Mouse (Mus musculus) MEL (cell line): ENCODE results near the gene Antxr1. TPM values are rescaled to one million over a fixed set of nuclear protein-coding genes. Genes with fewer than 3 reads are reported as not detected.

ENCODE experiments used
- DNase-seq: peaks from one replicate; pipeline ENCODE4 v3.0.0; 2011; ENCODE audit warnings: low read depth, low spot score
- H3K27ac ChIP-seq: 2 replicates; pipeline ENCODE4 v1.5.1; 2012; ENCODE audit warnings: low read depth, mild to moderate bottlenecking, control low read depth, low read length, moderate library complexity; ENCODE audit not compliant: control insufficient read depth
- H3K27me3 ChIP-seq, 2 experiments: fragments of 150-350 bp in 1 of 2; sonication (generic) in 1 of 2; 2 replicates each; pipeline ENCODE4 v1.6.1; 2012; ENCODE audit warnings: low read length in 2 of 2, mild to moderate bottlenecking in 2 of 2, improper control_type of control experiment in 1 of 2, moderate library complexity in 1 of 2; ENCODE audit not compliant: insufficient read depth in 2 of 2, control insufficient read depth in 1 of 2
- H3K36me3 ChIP-seq, 2 experiments: 2 replicates each; pipeline ENCODE4 v1.6.1; 2012 to 2014; ENCODE audit warnings: low read length in 2 of 2, improper control_type of control experiment in 1 of 2, inconsistent platforms in 1 of 2, mild to moderate bottlenecking in 1 of 2; ENCODE audit not compliant: insufficient read depth in 2 of 2, control insufficient read depth in 1 of 2
- H3K4me1 ChIP-seq, 2 experiments: fragments of 150-350 bp in 1 of 2; sonication (generic) in 1 of 2; 2 replicates each; pipeline ENCODE4 v1.6.1; 2012; ENCODE audit warnings: low read length in 2 of 2, improper control_type of control experiment in 1 of 2, mild to moderate bottlenecking in 1 of 2; ENCODE audit not compliant: insufficient read depth in 2 of 2, control insufficient read depth in 1 of 2
- H3K4me3 ChIP-seq, 2 experiments: fragments of 150-350 bp in 1 of 2; sonication (generic) in 1 of 2; 2 replicates each; pipeline ENCODE4 v1.5.1; 2012; ENCODE audit warnings: low read depth in 2 of 2, low read length in 2 of 2, mild to moderate bottlenecking in 2 of 2, moderate library complexity in 2 of 2, control low read depth in 1 of 2, improper control_type of control experiment in 1 of 2; ENCODE audit not compliant: control insufficient read depth in 1 of 2, insufficient read depth in 1 of 2
- H3K79me2 ChIP-seq: 2 replicates; pipeline ENCODE4 v1.6.1; 2012; ENCODE audit warnings: mild to moderate bottlenecking, low read length, moderate library complexity; ENCODE audit not compliant: control insufficient read depth, poor library complexity, insufficient read depth
- H3K9ac ChIP-seq: 2 replicates; pipeline ENCODE4 v1.6.1; 2012; ENCODE audit warnings: low read depth, mild to moderate bottlenecking, control low read depth, low read length, moderate library complexity; ENCODE audit not compliant: control insufficient read depth, poor library complexity, severe bottlenecking
- H3K9me3 ChIP-seq: fragments of 150-350 bp; sonication (generic); replicated peaks from 2 replicates; pipeline ENCODE4 v1.6.1; 2012; ENCODE audit warnings: mild to moderate bottlenecking, low read length, improper control_type of control experiment, moderate library complexity; ENCODE audit not compliant: insufficient read depth
- BHLHE40 ChIP-seq: IDR thresholded peaks from 2 replicates; pipeline ENCODE4 v1.6.1; 2012; ENCODE audit warnings: low read depth, mild to moderate bottlenecking, inconsistent platforms, low read length, improper control_type of control experiment, borderline replicate concordance
- CTCF ChIP-seq, 3 experiments: IDR thresholded peaks in 2 of 3; conservative IDR thresholded peaks in 1 of 3; 2 replicates each; pipeline ENCODE4 v1.5.1; 2011 to 2012; ENCODE audit warnings: low read length in 3 of 3, low read depth in 2 of 3, mild to moderate bottlenecking in 2 of 3, improper control_type of control experiment in 1 of 3, inconsistent platforms in 1 of 3, mixed read lengths in 1 of 3, moderate library complexity in 1 of 3; ENCODE audit not compliant: control insufficient read depth in 1 of 3, insufficient read depth in 1 of 3, poor library complexity in 1 of 3, severe bottlenecking in 1 of 3
- EP300 ChIP-seq, 2 experiments: IDR thresholded peaks; 2 replicates each; pipeline ENCODE4 v1.6.1; 2011; ENCODE audit warnings: improper control_type of control experiment in 2 of 2, low read length in 2 of 2, low read depth in 1 of 2, mild to moderate bottlenecking in 1 of 2
- GABPA ChIP-seq: IDR thresholded peaks from 2 replicates; pipeline ENCODE4 v1.6.1; 2012; ENCODE audit warnings: low read depth, mild to moderate bottlenecking, inconsistent platforms, low read length, improper control_type of control experiment, moderate library complexity
- GATA1 ChIP-seq: IDR thresholded peaks from 2 replicates; pipeline ENCODE4 v1.6.1; 2011; ENCODE audit warnings: low read depth, low read length, improper control_type of control experiment
- JUND ChIP-seq: IDR thresholded peaks from 2 replicates; pipeline ENCODE4 v1.6.1; 2011; ENCODE audit warnings: low read depth, mild to moderate bottlenecking, improper control_type of control experiment, low read length
- MAFK ChIP-seq: IDR thresholded peaks from 2 replicates; pipeline ENCODE4 v1.6.1; 2011; ENCODE audit warnings: low read depth, mild to moderate bottlenecking, low read length, improper control_type of control experiment, borderline replicate concordance
- MYB ChIP-seq: IDR thresholded peaks from 2 replicates; pipeline ENCODE4 v1.6.1; 2011; ENCODE audit warnings: mild to moderate bottlenecking, low read depth, low read length, improper control_type of control experiment
- NRF1 ChIP-seq: IDR thresholded peaks from 2 replicates; pipeline ENCODE4 v1.6.1; 2014; ENCODE audit warnings: low read depth, mild to moderate bottlenecking, inconsistent platforms, low read length, improper control_type of control experiment, moderate library complexity; ENCODE audit not compliant: poor library complexity, insufficient read depth, severe bottlenecking
- SMC3 ChIP-seq: IDR thresholded peaks from 2 replicates; pipeline ENCODE4 v1.6.1; 2011; ENCODE audit warnings: low read depth, low read length, improper control_type of control experiment
- TAL1 ChIP-seq: IDR thresholded peaks from 2 replicates; pipeline ENCODE4 v1.6.1; 2012; ENCODE audit warnings: mild to moderate bottlenecking, inconsistent platforms, low read length, moderate library complexity, mixed read lengths
- TBP ChIP-seq: IDR thresholded peaks from 2 replicates; pipeline ENCODE4 v1.8.0; 2011; ENCODE audit warnings: low read depth, low read length, improper control_type of control experiment
- TCF12 ChIP-seq: IDR thresholded peaks from 2 replicates; pipeline ENCODE4 v1.6.1; 2014; ENCODE audit warnings: low read depth, mild to moderate bottlenecking, inconsistent platforms, low read length, improper control_type of control experiment, moderate library complexity
- UBTF ChIP-seq: IDR thresholded peaks from 2 replicates; pipeline ENCODE4 v1.6.1; 2012; ENCODE audit warnings: low read depth, mild to moderate bottlenecking, inconsistent platforms, low read length, improper control_type of control experiment, moderate library complexity, borderline replicate concordance; ENCODE audit not compliant: insufficient read depth
- USF2 ChIP-seq, 2 experiments: IDR thresholded peaks; 2 replicates each; pipeline ENCODE4 v1.6.1; 2011 to 2012; ENCODE audit warnings: improper control_type of control experiment in 2 of 2, low read length in 2 of 2, borderline replicate concordance in 1 of 2, inconsistent platforms in 1 of 2, low read depth in 1 of 2, mild to moderate bottlenecking in 1 of 2; ENCODE audit not compliant: insufficient read depth in 1 of 2
- ZKSCAN1 ChIP-seq: IDR thresholded peaks from 2 replicates; pipeline ENCODE4 v1.6.1; 2012; ENCODE audit warnings: low read depth, mild to moderate bottlenecking, inconsistent platforms, low read length, improper control_type of control experiment, moderate library complexity
- ZMIZ1 ChIP-seq: IDR thresholded peaks from 2 replicates; pipeline ENCODE4 v1.6.1; 2012; ENCODE audit warnings: low read depth, mild to moderate bottlenecking, inconsistent platforms, low read length, improper control_type of control experiment, moderate library complexity
- polyA plus RNA-seq, 2 experiments: library from polyadenylated mRNA; stranded (reverse) in 1 of 2; unstranded in 1 of 2; fragments of >175 nt in 1 of 2; fragments of >200 nt in 1 of 2; gene quantifications; 2 replicates each; pipeline versions ENCODE4 v1.2.1 to v1.2.4; 2012; ENCODE audit warnings: low replicate concordance in 2 of 2, low read depth in 1 of 2; ENCODE audit not compliant: insufficient read length in 2 of 2, insufficient read depth in 1 of 2, missing spikeins in 1 of 2
- total RNA-seq: library from RNA; depleted of rRNA; stranded (reverse); fragments of 300-350 nt; gene quantifications from 2 replicates; pipeline ENCODE4 v1.2.3, GENCODE M21; 2012

Antxr1 gene
- total and polyA plus RNA-seq, 3 experiments: 0.10 TPM; not detected in 2

DNA sequence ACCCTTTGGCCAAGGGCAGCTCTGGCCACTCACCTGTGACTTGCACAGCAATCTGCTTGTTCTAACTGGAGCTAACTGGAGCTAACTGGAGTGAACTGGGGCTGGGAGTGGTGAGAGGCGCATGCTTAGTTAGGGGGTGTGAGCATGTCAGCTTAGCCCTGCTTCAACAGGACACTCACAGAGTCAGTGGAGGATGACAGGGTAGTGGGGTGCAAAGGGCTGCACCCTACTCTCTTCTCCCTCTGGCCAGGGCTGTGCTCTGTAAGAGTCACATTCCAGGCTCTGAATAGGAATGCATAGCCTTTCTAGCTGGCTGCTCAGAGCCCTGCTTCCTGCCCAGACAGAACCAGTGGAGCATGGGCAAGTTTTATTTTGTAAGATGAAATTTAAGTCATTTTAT is 110.3 kb downstream of the Antxr1 start:
- no peak for DNase-seq

DNA sequence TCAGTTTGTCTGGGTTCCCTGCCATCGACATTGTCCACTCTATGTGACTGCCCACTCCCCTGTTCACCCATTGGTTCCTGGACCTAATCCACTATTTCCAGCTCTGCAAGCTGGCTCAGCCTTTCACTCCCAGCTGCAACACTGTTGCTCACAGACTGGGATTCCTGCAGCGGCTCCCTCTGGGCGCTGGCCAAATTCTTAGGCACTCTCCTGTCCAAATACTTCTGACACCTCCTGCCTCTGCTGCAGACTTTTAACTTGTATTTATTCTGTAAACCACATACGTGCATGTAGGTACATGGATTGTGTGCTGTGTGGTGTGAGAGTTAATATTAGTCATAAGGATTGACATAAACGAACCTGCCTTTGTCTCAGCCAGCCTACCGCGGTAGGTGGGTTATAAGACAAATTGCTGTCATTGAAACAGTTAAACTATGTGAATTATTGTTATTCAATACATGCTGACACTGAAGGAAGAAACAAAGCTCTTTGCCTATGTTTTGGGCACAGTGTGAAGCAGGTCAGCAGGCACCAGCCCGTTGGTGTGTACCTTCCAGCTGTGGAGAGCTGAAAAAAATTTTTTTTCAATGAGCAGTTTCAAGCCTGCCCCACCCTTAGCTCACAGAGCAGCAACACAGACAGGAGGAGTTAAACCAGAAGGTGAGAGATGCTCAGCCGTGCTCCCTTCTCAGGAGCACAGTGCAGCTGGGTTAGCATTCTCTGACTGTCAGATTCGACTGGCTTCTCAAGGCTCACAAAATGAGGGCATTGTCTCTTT is 112.6 kb downstream of the Antxr1 start:
- TF ChIP-seq MAFK (no peak), ZMIZ1 (no peak), EP300 (IDR thresholded peaks at IDR 0.05; ENCODE audit: low read depth in 1 of 2, low read length in 2 of 2) (no peak), ZKSCAN1 (no peak), NRF1 (no peak), UBTF (no peak), MYB (no peak), TCF12 (no peak), TAL1 (no peak)
- H3K27ac ChIP-seq: no peak overlapping the region
- no peak for DNase-seq
- no peak overlapping the region for H3K9ac ChIP-seq
- H3K9me3 ChIP-seq: no peaks in the 10 kb centered on the region
- H3K79me2 ChIP-seq: no peaks in the 10 kb centered on the region
- no peaks in the 10 kb centered on the region for H3K36me3 ChIP-seq
- H3K4me3 ChIP-seq: no peak overlapping the region
- H3K27me3 ChIP-seq: peaks cover 0 to 9% of the 10 kb centered on the region in 2 experiments; a peak in 3 of 4 replicates
- no peaks in the 10 kb centered on the region for H3K4me1 ChIP-seq

More for the DNA sequence above, 110.3 kb downstream of the Antxr1 start:
- H3K27ac ChIP-seq: no peak overlapping the region
- H3K4me1 ChIP-seq: no peaks in the 10 kb centered on the region
- H3K79me2 ChIP-seq: no peaks in the 10 kb centered on the region
- no peaks in the 10 kb centered on the region for H3K36me3 ChIP-seq
- no peak overlapping the region for H3K4me3 ChIP-seq
- TF ChIP-seq JUND (no peak), TBP (no peak), GATA1 (no peak), BHLHE40 (no peak), NRF1 (no peak), USF2 (IDR thresholded peaks at IDR 0.05; ENCODE audit: borderline replicate concordance in 1 of 2, insufficient read depth in 1 of 2, low read depth in 1 of 2, low read length in 2 of 2) (no peak), CTCF (IDR thresholded peaks at IDR 0.05 in 2 of 3, conservative IDR thresholded peaks at IDR 0.05 in 1 of 3; ENCODE audit: control insufficient read depth in 1 of 3, insufficient read depth in 1 of 3, low read depth in 2 of 3, low read length in 3 of 3, poor library complexity in 1 of 3, severe bottlenecking in 1 of 3) (no peak), GABPA (no peak), SMC3 (no peak)
- H3K9me3 ChIP-seq: no peaks in the 10 kb centered on the region
- no peak overlapping the region for H3K9ac ChIP-seq
- peaks cover 0 to 7% of the 10 kb centered on the region in 2 experiments; a peak in 3 of 4 replicates for H3K27me3 ChIP-seq
